Mouse (Mus musculus) C2C12 (cell line): ENCODE results near the gene Vinac1.

ENCODE experiments used
- CTCF ChIP-seq: IDR thresholded peaks from one replicate; pipeline ENCODE4 v1.5.1; 2011; ENCODE audit not compliant: control insufficient read depth, insufficient read depth, insufficient read length
- MYOG ChIP-seq: IDR thresholded peaks from one replicate; pipeline ENCODE4 v1.6.1; 2011; ENCODE audit not compliant: control insufficient read depth, insufficient read length; ENCODE audit errors: extremely low read depth

DNA sequence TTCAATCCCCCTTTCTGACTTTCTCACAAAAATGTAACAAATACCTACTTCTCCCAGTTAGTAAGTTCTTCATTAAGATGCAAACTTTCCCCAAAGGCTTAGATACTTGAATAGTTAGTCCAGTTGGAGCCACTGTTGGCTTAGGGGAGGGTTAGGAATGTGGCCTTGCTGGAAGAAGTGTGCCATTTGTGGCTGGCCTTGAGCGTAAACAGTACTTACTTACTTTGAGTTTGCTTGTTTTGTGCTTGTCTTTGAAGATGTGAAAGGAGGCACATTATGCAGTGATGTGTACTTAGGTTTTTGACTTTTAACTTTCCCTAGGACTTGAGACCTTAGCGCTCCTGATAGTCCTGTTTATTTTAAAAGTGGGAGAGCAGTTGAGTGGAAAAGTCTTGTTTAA lies 27.9 kb downstream of the Vinac1 start:
- TF ChIP-seq CTCF (no peak), MYOG (no peak)
